ENCODE assay signal across 8 mouse cellular contexts in genomic region chr17:75372371-75372770, GRCm38 (mm10).
DNase-seq lines count a peak whose midpoint lies in the region; ATAC-seq and TF ChIP-seq lines count a peak whose summit lies in the region.
"Had no signal": no experiment of that assay in that cellular context is flagged by ENCODE, and none has a peak within 500 bp of the region (broad histone marks: within the 10 kb centered on the region; RNA-seq: fewer than 3 reads in every experiment).

No protein-coding gene starts in this region.

- no peak overlapping the region for H3K9ac ChIP-seq in kidney, embryonic 14.5 days (ENCODE audit: low read depth, low read length)
- no peak overlapping the region for H3K9ac ChIP-seq in liver, embryonic 14.5 days (replicated peaks)
- H3K9ac ChIP-seq: lung, embryonic 15.5 days had no signal

- DNase-seq in kidney, adult 11 months, result peak; percentile 9
- DNase-seq in ES-CJ7 (ENCODE audit: low read depth, low spot score), result peak; percentile 45
- DNase-seq in adrenal gland, postnatal 36 days, result peak; percentile 66 to 68
- peak; percentile 13 to 16 for DNase-seq in heart, adult 9 months (ENCODE audit: low spot score in 2 of 2)
- peak in 1 of 3 experiments; percentile 11 for DNase-seq in liver, embryonic 14.5 days (ENCODE audit: low read depth in 3 of 3, low spot score in 3 of 3)
- peak; percentile 38 to 76 for DNase-seq in spleen, adult 18-20 months

- H3K4me1 ChIP-seq in kidney, embryonic 14.5 days (ENCODE audit: control insufficient read depth, insufficient read depth, low read length), result no peaks in the 10 kb centered on the region
- no peaks in the 10 kb centered on the region for H3K4me1 ChIP-seq in liver, embryonic 14.5 days (replicated peaks; ENCODE audit: control insufficient read depth in 2 of 2, insufficient read depth in 2 of 2, low read length in 1 of 2)

- no peak overlapping the region for H3K4me3 ChIP-seq in kidney, embryonic 14.5 days (ENCODE audit: low read length)
- H3K4me3 ChIP-seq in liver, embryonic 14.5 days (ENCODE audit: insufficient read depth in 1 of 2, low read depth in 2 of 2, low read length in 2 of 2), result no peak overlapping the region
- H3K4me3 ChIP-seq: lung, embryonic 15.5 days had no signal

- no peaks in the 10 kb centered on the region for H3K36me3 ChIP-seq in kidney, embryonic 14.5 days (ENCODE audit: control insufficient read depth, insufficient read depth, low read length)
- no peaks in the 10 kb centered on the region for H3K36me3 ChIP-seq in liver, embryonic 14.5 days (replicated peaks; ENCODE audit: control insufficient read depth, insufficient read depth, low read depth)
- H3K36me3 ChIP-seq: lung, embryonic 15.5 days had no signal

- no peak for ATAC-seq in kidney, embryonic 14.5 days (ENCODE audit: low FRiP score, low TSS enrichment)
- no peak for ATAC-seq in liver, embryonic 14.5 days (ENCODE audit: insufficient read depth)

- no peak for TF ChIP-seq EP300 in liver, embryonic 14.5 days (IDR thresholded peaks at IDR 0.05; ENCODE audit: low read depth)

- no peaks in the 10 kb centered on the region for H3K27me3 ChIP-seq in kidney, embryonic 14.5 days (ENCODE audit: control insufficient read depth, insufficient read depth, low read length)
- H3K27me3 ChIP-seq in liver, embryonic 14.5 days (ENCODE audit: control insufficient read depth, insufficient read depth, low read length), result no peaks in the 10 kb centered on the region
- H3K27me3 ChIP-seq: lung, embryonic 15.5 days had no signal

- 0 out of 2 replicates have a peak, but pooled peaks cover 2% of the 10 kb centered on the region for H3K9me3 ChIP-seq in kidney, embryonic 14.5 days (ENCODE audit: control insufficient read depth, low read length)
- H3K9me3 ChIP-seq in liver, embryonic 14.5 days (ENCODE audit: control insufficient read depth, low read length), result no peaks in the 10 kb centered on the region
- H3K9me3 ChIP-seq: lung, embryonic 15.5 days had no signal

- WGBS in kidney, embryonic 14.5 days, result 65% methylated on average over 3 of the region's 3 CpGs
- 36% methylated on average over 3 of the region's 3 CpGs for WGBS in liver, embryonic 14.5 days (ENCODE audit: insufficient replicate concordance)

- no peak overlapping the region for H3K4me2 ChIP-seq in kidney, embryonic 14.5 days (replicated peaks; ENCODE audit: low read depth, low read length)
- no peak overlapping the region for H3K4me2 ChIP-seq in liver, embryonic 14.5 days (ENCODE audit: low read depth)
- H3K4me2 ChIP-seq: lung, embryonic 15.5 days had no signal

- peak; percentile 77 for TF ChIP-seq CTCF in liver, embryonic 14.5 days (IDR thresholded peaks at IDR 0.05; ENCODE audit: low read depth)

- H3K27ac ChIP-seq in kidney, embryonic 14.5 days (ENCODE audit: low read depth, low read length), result no peak overlapping the region
- no peak overlapping the region for H3K27ac ChIP-seq in liver, embryonic 14.5 days
- H3K27ac ChIP-seq: lung, embryonic 15.5 days had no signal
